9 mouse cellular contexts compared by ENCODE assay signal in genomic region chr17:87328177-87328768, GRCm38 (mm10). TPM values are rescaled to one million over a fixed set of nuclear protein-coding genes. Genes with fewer than 3 reads are reported as not detected.
DNase-seq lines count a peak whose midpoint lies in the region.
"Had no signal": no experiment of that assay in that cellular context is flagged by ENCODE, and none has a peak within 500 bp of the region (broad histone marks: within the 10 kb centered on the region; RNA-seq: fewer than 3 reads in every experiment).

No protein-coding gene starts in this region.

- DNase-seq in cerebellum, adult 9-10 months, result peak; percentile 69
- no peak for DNase-seq in cerebellum, adult 11 months
- DNase-seq in ovary, postnatal 36 days (ENCODE audit: low spot score), result peak; percentile 38
- DNase-seq in ovary, postnatal 14 days (ENCODE audit: low spot score), result no peak
- DNase-seq in left cerebral cortex, adult 8-10 months (ENCODE audit: low spot score in 2 of 2), result peak; percentile 66 to 96
- no peak for DNase-seq in thymus, postnatal 36 days
- no peak for DNase-seq in urinary bladder, postnatal 36 days (ENCODE audit: low spot score in 2 of 2)
- DNase-seq in gastrocnemius, postnatal 10 days, result no peak
- DNase-seq: lung, postnatal 14 days had no signal

RNA-seq across cellular contexts. Expression of gene Ttc7, which starts 45.6 kb away (rescaled TPM):
- total RNA-seq in left cerebral cortex, adult 8-10 months (2022), result 10 to 100 TPM; 12.8 to 14.8 (median 13.1) TPM
- 10 to 100 TPM; 16.6 to 17.7 TPM for total RNA-seq in gastrocnemius, postnatal 10 days (2021)

Comparison
In these comparisons a context has a peak if more than half of its experiments do, and no peak if none do; other contexts are left out.
1. DNase-seq: peak in cerebellum, adult 9-10 months (single experiment), ovary, postnatal 36 days (single experiment) and left cerebral cortex, adult 8-10 months (2 of 2); none in cerebellum, adult 11 months (single experiment), ovary, postnatal 14 days (single experiment), thymus, postnatal 36 days (0 of 2), urinary bladder, postnatal 36 days (0 of 2) and gastrocnemius, postnatal 10 days (single experiment).